Mouse (Mus musculus): ENCODE results near the gene Ehbp1l1. TPM values are rescaled to one million over a fixed set of nuclear protein-coding genes. Genes with fewer than 3 reads are reported as not detected.

Gene Ehbp1l1
- polyA plus RNA-seq (2014; fragmentation: Nextera tagmentation; extraction: Ambion mirVana): 7.8 and 8.9 TPM in 2 replicates

- 15% methylated on average over 45 of the region's 49 CpGs for WGBS
These were observed at the start of gene Ehbp1l1 for GRCm38 (mm10) chr19:5725767-5726515. Gene Ehbp1l1, minus strand, starts transcription at chr19:5726317.

GRCm38 (mm10) chr19:5770925-5771860 lies 45.1 kb upstream of the Ehbp1l1 start, which contains the start of gene Scyl1:
Gene Scyl1, minus strand, starts transcription at chr19:5771419.
- Histone ChIP-seq H3K9ac (replicated peaks; ENCODE audit: low read depth, low read length) (peak within 1 kb of the TSS; percentile 86), H3K4me2 (ENCODE audit: low read depth, low read length) (peak within 1 kb of the TSS; percentile 84), H3K36me3 (ENCODE audit: control insufficient read depth, insufficient read depth, low read length) (peaks cover 12% of the 10 kb centered on the region; the same call in 1 of the 2 replicates), H3K4me1 (ENCODE audit: control insufficient read depth, insufficient read depth, low read length) (peaks cover 10% of the 10 kb centered on the region), H3K27ac (ENCODE audit: low read depth, low read length) (peak within 1 kb of the TSS; percentile 78), H3K27me3 (ENCODE audit: control insufficient read depth, insufficient read depth, low read length) (no peaks in the 10 kb centered on the region; the same call in 1 of the 2 replicates), H3K4me3 (ENCODE audit: low read depth, low read length) (peak within 1 kb of the TSS; percentile 73), H3K9me3 (ENCODE audit: control insufficient read depth, low read length) (no peaks in the 10 kb centered on the region)
- ATAC-seq (ENCODE audit: low read depth): peak; percentile 96
- under 1% methylated on average over 61 of the region's 64 CpGs for WGBS

More at GRCm38 (mm10) chr19:5725767-5726515, at the start of gene Ehbp1l1:
- H3K9ac ChIP-seq (replicated peaks; ENCODE audit: low read depth, low read length): peak within 1 kb of the TSS; percentile 51
- peak within 1 kb of the TSS; percentile 99 for H3K4me2 ChIP-seq (ENCODE audit: low read depth, low read length)
- H3K4me3 ChIP-seq (ENCODE audit: low read depth, low read length): peak within 1 kb of the TSS; percentile 73
- H3K4me1 ChIP-seq (ENCODE audit: control insufficient read depth, insufficient read depth, low read length): peaks cover 48% of the 10 kb centered on the region
- no peaks in the 10 kb centered on the region for H3K27me3 ChIP-seq (ENCODE audit: control insufficient read depth, insufficient read depth, low read length)
- no peak for ATAC-seq (ENCODE audit: low read depth)
- H3K9me3 ChIP-seq (ENCODE audit: control insufficient read depth, low read length): no peaks in the 10 kb centered on the region
- no peak within 1 kb of the TSS for H3K27ac ChIP-seq (ENCODE audit: low read depth, low read length)
- H3K36me3 ChIP-seq (ENCODE audit: control insufficient read depth, insufficient read depth, low read length): peaks cover 14% of the 10 kb centered on the region

GRCm38 (mm10) chr19:5770311-5770710 lies 44.2 kb upstream of the Ehbp1l1 start:
- 48% methylated on average over 9 of the region's 9 CpGs for WGBS
- H3K36me3 ChIP-seq (ENCODE audit: control insufficient read depth, insufficient read depth, low read length): peaks cover 20% of the 10 kb centered on the region
- H3K4me3 ChIP-seq (ENCODE audit: low read depth, low read length): peak overlapping the region; percentile 73
- H3K4me1 ChIP-seq (ENCODE audit: control insufficient read depth, insufficient read depth, low read length): peaks cover 10% of the 10 kb centered on the region
- peak overlapping the region; percentile 86 for H3K9ac ChIP-seq (replicated peaks; ENCODE audit: low read depth, low read length)
- peak overlapping the region; percentile 84 for H3K4me2 ChIP-seq (ENCODE audit: low read depth, low read length)
- H3K9me3 ChIP-seq (ENCODE audit: control insufficient read depth, low read length): no peaks in the 10 kb centered on the region
- ATAC-seq (ENCODE audit: low read depth): 0 out of 2 replicates have a peak, but pooled peaks have one; percentile 4
- H3K27ac ChIP-seq (ENCODE audit: low read depth, low read length): peak overlapping the region; percentile 78
- no peaks in the 10 kb centered on the region; the same call in 1 of the 2 replicates for H3K27me3 ChIP-seq (ENCODE audit: control insufficient read depth, insufficient read depth, low read length)

GRCm38 (mm10) chr19:5767271-5767670 lies 41.2 kb upstream of the Ehbp1l1 start:
- H3K9ac ChIP-seq (replicated peaks; ENCODE audit: low read depth, low read length): no peak overlapping the region
- ATAC-seq (ENCODE audit: low read depth): no peak
- H3K27me3 ChIP-seq (ENCODE audit: control insufficient read depth, insufficient read depth, low read length): no peaks in the 10 kb centered on the region; the same call in 1 of the 2 replicates
- H3K4me3 ChIP-seq (ENCODE audit: low read depth, low read length): no peak overlapping the region
- no peak overlapping the region for H3K27ac ChIP-seq (ENCODE audit: low read depth, low read length)
- peaks cover 47% of the 10 kb centered on the region for H3K36me3 ChIP-seq (ENCODE audit: control insufficient read depth, insufficient read depth, low read length)
- H3K4me1 ChIP-seq (ENCODE audit: control insufficient read depth, insufficient read depth, low read length): peaks cover 10% of the 10 kb centered on the region
- 87% methylated on average over 4 of the region's 4 CpGs for WGBS
- H3K4me2 ChIP-seq (ENCODE audit: low read depth, low read length): no peak overlapping the region
- no peaks in the 10 kb centered on the region for H3K9me3 ChIP-seq (ENCODE audit: control insufficient read depth, low read length)

GRCm38 (mm10) chr19:5763163-5763562 lies 37.0 kb upstream of the Ehbp1l1 start:
- WGBS: 95% methylated on average over 6 of the region's 6 CpGs
- no peak for ATAC-seq (ENCODE audit: low read depth)
- no peaks in the 10 kb centered on the region for H3K4me1 ChIP-seq (ENCODE audit: control insufficient read depth, insufficient read depth, low read length)
- H3K27me3 ChIP-seq (ENCODE audit: control insufficient read depth, insufficient read depth, low read length): peaks cover 8% of the 10 kb centered on the region; the same call in 1 of the 2 replicates
- H3K9me3 ChIP-seq (ENCODE audit: control insufficient read depth, low read length): no peaks in the 10 kb centered on the region
- H3K4me2 ChIP-seq (ENCODE audit: low read depth, low read length): no peak overlapping the region
- peaks cover 73% of the 10 kb centered on the region for H3K36me3 ChIP-seq (ENCODE audit: control insufficient read depth, insufficient read depth, low read length)
- no peak overlapping the region for H3K4me3 ChIP-seq (ENCODE audit: low read depth, low read length)
- no peak overlapping the region for H3K27ac ChIP-seq (ENCODE audit: low read depth, low read length)
- H3K9ac ChIP-seq (replicated peaks; ENCODE audit: low read depth, low read length): no peak overlapping the region

GRCm38 (mm10) chr19:5758878-5759403 lies 32.8 kb upstream of the Ehbp1l1 start:
- no peak overlapping the region for H3K27ac ChIP-seq (ENCODE audit: low read depth, low read length)
- H3K4me3 ChIP-seq (ENCODE audit: low read depth, low read length): no peak overlapping the region
- peaks cover 3% of the 10 kb centered on the region for H3K4me1 ChIP-seq (ENCODE audit: control insufficient read depth, insufficient read depth, low read length)
- peaks cover 57% of the 10 kb centered on the region for H3K36me3 ChIP-seq (ENCODE audit: control insufficient read depth, insufficient read depth, low read length)
- 90% methylated on average over 14 of the region's 14 CpGs for WGBS
- no peaks in the 10 kb centered on the region for H3K9me3 ChIP-seq (ENCODE audit: control insufficient read depth, low read length)
- ATAC-seq (ENCODE audit: low read depth): no peak
- H3K4me2 ChIP-seq (ENCODE audit: low read depth, low read length): no peak overlapping the region
- no peak overlapping the region for H3K9ac ChIP-seq (replicated peaks; ENCODE audit: low read depth, low read length)
- H3K27me3 ChIP-seq (ENCODE audit: control insufficient read depth, insufficient read depth, low read length): peaks cover 21% of the 10 kb centered on the region

GRCm38 (mm10) chr19:5756991-5757636 lies 31.0 kb upstream of the Ehbp1l1 start:
- Histone ChIP-seq H3K27me3 (ENCODE audit: control insufficient read depth, insufficient read depth, low read length) (peaks cover 24% of the 10 kb centered on the region), H3K27ac (ENCODE audit: low read depth, low read length) (no peak overlapping the region), H3K36me3 (ENCODE audit: control insufficient read depth, insufficient read depth, low read length) (peaks cover 43% of the 10 kb centered on the region), H3K4me3 (ENCODE audit: low read depth, low read length) (no peak overlapping the region), H3K9me3 (ENCODE audit: control insufficient read depth, low read length) (no peaks in the 10 kb centered on the region), H3K4me1 (ENCODE audit: control insufficient read depth, insufficient read depth, low read length) (peaks cover 3% of the 10 kb centered on the region), H3K4me2 (ENCODE audit: low read depth, low read length) (peak overlapping the region; percentile 24; the same call in 1 of the 2 replicates), H3K9ac (replicated peaks; ENCODE audit: low read depth, low read length) (peak overlapping the region; percentile 16; the same call in 1 of the 2 replicates)
- ATAC-seq (ENCODE audit: low read depth): peak; percentile 25; the same call in 1 of the 2 replicates
- WGBS: 10% methylated on average over 36 of the region's 36 CpGs

GRCm38 (mm10) chr19:5756321-5756985 lies 30.3 kb upstream of the Ehbp1l1 start:
- peak; percentile 65; the same call in 1 of the 2 replicates for ATAC-seq (ENCODE audit: low read depth)
- H3K9me3 ChIP-seq (ENCODE audit: control insufficient read depth, low read length): no peaks in the 10 kb centered on the region
- peaks cover 3% of the 10 kb centered on the region for H3K4me1 ChIP-seq (ENCODE audit: control insufficient read depth, insufficient read depth, low read length)
- H3K27me3 ChIP-seq (ENCODE audit: control insufficient read depth, insufficient read depth, low read length): peaks cover 25% of the 10 kb centered on the region
- no peak overlapping the region for H3K4me3 ChIP-seq (ENCODE audit: low read depth, low read length)
- H3K9ac ChIP-seq (replicated peaks; ENCODE audit: low read depth, low read length): no peak overlapping the region
- H3K27ac ChIP-seq (ENCODE audit: low read depth, low read length): no peak overlapping the region
- no peak overlapping the region; the same call in 1 of the 2 replicates for H3K4me2 ChIP-seq (ENCODE audit: low read depth, low read length)
- H3K36me3 ChIP-seq (ENCODE audit: control insufficient read depth, insufficient read depth, low read length): peaks cover 40% of the 10 kb centered on the region
- 10% methylated on average over 27 of the region's 29 CpGs for WGBS
